Mouse (Mus musculus): Measurements from ENCODE around the gene Rab36.

The Rab36 gene

DNA sequence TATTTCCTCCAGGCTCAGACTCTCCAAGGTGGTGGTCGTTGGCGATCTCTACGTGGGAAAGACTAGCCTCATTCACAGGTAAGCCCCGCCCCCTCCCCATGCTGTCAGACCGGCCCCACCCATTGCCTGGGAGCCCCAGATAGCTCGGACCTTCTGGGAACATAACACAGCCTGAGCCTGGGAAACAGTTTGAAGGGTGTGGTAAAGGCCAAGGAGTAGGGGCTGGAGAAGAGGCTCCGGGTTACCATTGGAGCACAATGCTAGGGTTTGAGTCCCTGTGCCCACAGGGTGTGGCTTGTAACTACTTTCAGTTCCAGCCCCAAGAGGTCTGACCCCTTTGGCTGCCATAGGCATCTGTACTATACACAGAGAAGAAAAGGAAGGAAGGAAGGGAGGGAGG is 7.6 kb downstream of the Rab36 start:
- no peak for DNase-seq (ENCODE audit: low spot score in 2 of 2)

DNA sequence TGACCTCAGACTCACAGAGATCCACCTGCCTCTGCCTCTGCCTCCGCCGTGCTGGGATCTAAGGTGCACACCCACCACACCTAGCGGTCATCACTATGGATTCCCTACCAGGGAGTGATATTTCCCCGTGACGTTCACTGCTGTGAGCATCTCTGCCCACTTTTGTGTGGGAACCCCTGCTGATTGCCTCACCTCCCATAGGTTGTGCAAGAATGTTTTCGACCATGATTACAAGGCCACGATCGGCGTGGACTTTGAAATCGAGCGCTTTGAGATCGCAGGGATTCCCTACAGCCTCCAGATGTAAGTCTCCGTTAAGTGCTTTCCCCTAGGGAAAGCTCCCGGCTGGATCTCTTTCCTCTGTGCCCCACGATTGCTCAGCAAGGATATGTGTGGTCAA is 9.0 kb downstream of the Rab36 start:
- no peak for DNase-seq (ENCODE audit: low spot score in 2 of 2)

- DNase-seq (ENCODE audit: low spot score in 2 of 2): no peak
Measured at GRCm38 (mm10) chr10:75048711-75049110, 11.9 kb downstream of the Rab36 start.

DNA sequence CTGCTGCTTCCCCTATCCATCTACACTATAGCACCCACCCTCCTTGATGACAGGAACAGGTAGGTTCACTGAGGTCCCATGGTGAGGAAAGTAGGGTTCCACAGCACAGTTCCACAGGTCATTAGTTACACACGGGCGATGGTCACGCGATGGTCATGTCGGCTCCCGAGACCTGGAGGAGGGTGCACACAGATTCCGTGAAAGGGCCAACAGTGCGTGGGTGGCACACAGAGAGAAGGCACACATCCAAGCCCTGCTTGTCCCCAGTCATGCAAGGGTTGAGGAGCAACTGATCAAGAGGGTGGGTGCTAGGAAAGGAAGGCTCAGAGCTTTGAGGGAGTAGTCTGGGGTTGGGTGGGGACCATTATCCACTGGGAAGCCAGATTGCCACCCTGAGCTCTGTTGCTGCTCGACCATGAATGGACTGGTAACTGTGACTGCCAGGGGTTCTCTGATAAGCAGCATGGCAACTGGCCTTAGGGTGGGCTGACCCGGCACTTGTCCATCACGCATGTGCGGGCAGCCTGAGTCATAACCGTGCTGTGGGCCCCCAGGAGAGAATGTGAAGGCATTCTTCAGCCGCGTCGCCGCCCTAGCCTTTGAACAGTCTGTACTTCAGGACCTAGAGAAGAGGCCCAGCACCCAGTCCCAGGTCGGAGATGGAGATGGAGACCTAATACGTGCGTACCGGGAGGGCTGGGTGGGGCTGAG is 14.7 kb downstream of the Rab36 start:
- no peak for DNase-seq (ENCODE audit: low spot score in 2 of 2)

DNA sequence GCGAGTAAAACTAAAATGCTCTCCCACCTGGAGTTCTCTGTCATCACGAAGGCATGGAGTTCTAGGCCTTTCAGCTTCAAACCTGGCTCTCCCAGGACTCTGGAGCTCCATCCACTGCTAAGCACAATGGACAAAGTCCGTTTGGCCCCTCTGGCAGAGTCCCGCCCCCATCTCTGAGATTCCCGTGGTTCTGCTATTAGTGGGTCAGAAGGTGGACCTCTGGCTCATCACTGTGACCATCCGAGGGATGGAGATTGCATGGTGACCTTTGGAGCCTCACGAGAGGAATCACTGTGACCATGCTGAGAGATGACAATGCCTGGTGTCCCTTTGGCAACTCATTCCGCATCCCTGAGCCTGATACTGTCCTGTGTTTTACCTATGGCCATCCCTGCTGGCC is 16.0 kb downstream of the Rab36 start:
- DNase-seq (ENCODE audit: low spot score in 2 of 2): no peak

DNA sequence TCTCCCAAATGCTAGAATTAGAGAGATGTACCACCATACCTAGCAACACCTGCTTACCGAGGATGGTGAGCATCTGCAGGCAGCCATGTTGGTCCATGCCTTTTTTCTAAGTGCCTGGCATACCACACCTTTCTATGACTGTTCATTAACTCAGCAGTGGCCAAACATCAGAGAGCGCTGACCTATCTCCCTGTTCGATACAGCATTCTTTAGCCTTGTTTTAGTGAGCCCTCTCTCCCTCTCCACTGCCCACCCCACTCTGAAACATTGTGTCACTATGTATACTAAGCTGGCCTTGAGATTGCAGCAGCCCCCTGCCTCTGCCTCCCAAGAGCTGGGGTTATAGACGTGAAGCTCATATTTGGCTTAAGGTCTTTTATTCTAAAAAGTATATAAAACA is 16.8 kb downstream of the Rab36 start:
- no peak for DNase-seq (ENCODE audit: low spot score in 2 of 2)

GRCm38 (mm10) chr10:75054125-75054524 is 17.3 kb downstream of the Rab36 start:
- DNase-seq (ENCODE audit: low spot score in 2 of 2): no peak

- no peak for DNase-seq (ENCODE audit: low spot score in 2 of 2)
Measured at GRCm38 (mm10) chr10:75055672-75056071, 18.8 kb downstream of the Rab36 start.

DNA sequence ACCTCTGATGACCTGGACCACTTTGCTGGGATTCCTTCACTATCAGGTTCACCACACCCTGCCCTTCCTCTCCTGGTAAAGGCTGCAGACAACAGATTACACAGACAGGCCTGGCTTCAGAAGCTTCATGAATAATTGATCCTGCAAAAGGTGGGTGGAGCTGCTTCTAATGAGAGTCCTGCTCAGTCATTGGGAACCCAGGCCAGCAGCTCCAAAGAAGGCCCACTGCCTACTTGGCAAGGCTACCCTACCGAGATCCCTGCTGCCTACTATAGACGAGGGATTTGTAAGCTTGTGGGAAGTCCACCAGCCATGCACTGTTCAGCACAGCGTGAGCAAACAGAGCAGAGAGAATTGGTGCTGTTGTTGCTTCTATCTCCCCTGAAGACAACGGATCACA is 19.4 kb downstream of the Rab36 start:
- no peak for DNase-seq (ENCODE audit: low spot score in 2 of 2)

GRCm38 (mm10) chr10:75058336-75058735 is 21.5 kb downstream of the Rab36 start:
- no peak for DNase-seq (ENCODE audit: low spot score in 2 of 2)

DNA sequence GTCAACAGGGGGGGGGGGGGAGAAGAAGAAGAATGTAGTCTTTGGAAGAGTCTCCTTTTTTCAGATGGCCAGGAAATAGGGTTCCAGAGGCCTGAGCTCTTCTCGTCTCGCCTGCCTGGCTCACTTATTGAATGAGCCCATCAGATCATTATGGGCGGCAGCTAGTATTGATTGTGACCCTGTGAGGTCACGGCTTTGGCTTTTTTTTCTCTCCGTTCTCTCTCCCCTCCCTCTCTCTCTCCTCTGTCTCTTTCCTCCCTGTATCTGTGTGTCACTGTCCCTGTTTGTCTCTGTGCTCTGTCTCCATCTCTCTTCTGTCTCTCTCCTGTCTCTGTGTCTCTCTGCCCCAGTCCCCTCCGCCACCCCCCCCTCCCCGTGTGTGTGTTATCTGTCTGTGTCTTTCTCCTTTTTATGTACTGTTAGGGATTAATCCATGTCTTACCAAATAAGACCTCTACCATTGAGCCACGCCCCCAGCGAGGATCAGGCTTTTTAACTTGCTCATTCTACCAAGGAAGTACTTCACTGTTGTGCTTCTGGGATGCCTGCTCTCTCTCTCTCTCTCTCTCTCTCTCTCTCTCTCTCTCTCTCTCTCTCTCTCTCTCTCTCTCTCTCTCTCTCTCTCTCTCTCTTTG is 22.0 kb downstream of the Rab36 start:
- no peak for DNase-seq (ENCODE audit: low spot score in 2 of 2)

DNA sequence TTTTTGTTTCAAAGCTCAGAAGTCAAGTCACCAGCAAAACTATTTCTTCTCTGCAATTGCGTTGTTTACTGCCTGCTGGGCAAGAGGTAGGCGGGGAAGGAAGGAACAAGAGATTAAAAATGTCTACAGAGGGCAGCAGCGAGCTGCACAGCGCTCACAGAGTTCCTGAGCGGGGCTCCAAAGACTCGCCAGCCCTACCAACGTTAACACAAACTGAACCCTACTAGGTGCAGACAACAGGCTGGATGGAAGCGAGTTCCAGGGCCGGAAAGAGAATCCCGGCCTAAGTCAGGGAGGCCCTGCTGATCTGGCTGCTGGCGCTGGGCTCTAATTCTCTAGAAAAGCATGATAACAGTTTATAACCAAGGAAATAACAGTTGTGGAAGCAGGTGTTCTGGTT is 22.5 kb downstream of the Rab36 start:
- peak; percentile 61 to 75 for DNase-seq (ENCODE audit: low spot score in 2 of 2)

GRCm38 (mm10) chr10:75060217-75060842 is 23.5 kb downstream of the Rab36 start, which contains the start of gene Bcr:
TSS of gene Bcr (plus strand) at chr10:75060592.
- peak; percentile 55 to 67 for DNase-seq (ENCODE audit: low spot score in 2 of 2)

- DNase-seq (ENCODE audit: low spot score in 2 of 2): peak; percentile 22 to 25
Measured at GRCm38 (mm10) chr10:75060843-75061235, 24.0 kb downstream of the Rab36 start.

GRCm38 (mm10) chr10:75061341-75062188 is 24.7 kb downstream of the Rab36 start:
- DNase-seq (ENCODE audit: low spot score in 2 of 2): peak in 1 of 2 experiments; percentile 25

- DNase-seq (ENCODE audit: low spot score in 2 of 2): no peak
Measured at GRCm38 (mm10) chr10:75062189-75062561, 25.3 kb downstream of the Rab36 start.

DNA sequence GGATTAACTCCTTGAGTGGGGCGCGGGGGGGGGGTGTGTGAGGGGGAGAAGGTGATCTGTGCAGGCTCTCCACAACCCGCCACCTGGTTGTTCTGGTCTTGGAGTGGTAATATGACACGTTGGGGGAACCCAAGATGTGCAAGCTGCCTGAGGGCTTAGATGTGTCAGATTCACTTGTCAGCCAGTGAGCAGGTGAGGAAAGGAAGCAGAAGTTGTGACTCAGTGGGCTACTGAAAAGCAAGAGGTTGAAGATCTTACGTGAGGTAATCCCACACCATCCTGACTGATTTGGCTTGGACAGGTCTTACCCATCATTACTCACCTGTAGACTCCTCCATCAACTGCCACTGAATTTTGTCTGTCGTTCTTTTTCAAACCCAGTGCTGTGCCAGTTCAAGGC is 25.8 kb downstream of the Rab36 start:
- no peak for DNase-seq (ENCODE audit: low spot score in 2 of 2)

DNA sequence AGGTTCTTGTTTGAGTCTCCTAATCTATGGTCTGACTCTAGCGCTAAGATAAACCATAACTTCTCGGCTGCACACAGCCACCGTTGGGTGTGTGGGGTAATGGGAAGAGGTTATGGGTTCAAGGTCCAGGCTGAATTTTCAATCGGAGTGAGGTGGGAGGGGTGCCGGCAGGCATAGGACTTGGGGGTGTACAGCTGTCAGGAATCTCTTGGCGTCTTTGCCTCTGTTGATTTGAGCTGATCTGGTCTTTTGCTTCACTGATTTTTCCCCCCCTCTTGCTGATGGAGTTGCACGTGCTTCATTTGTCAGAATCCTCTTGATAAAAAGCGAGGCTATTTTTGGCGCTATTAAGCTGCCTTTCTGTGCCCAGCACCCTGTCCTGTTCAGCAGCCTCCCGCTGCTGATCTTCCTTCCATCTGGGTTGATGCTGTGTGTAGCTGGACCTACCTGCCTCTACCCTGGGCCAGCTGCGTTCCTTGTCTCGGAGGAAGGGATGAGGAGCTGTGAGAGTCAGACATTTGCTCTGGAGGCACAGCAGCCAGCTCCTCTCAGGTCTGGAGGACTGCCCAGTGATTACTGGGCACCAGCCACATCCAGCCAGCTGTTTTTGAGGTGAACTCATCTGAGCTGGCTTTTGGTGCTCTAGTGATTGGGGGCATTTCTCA is 26.6 kb downstream of the Rab36 start:
- no peak for DNase-seq (ENCODE audit: low spot score in 2 of 2)

GRCm38 (mm10) chr10:75065691-75066090 is 28.8 kb downstream of the Rab36 start:
- DNase-seq (ENCODE audit: low spot score in 2 of 2): no peak

DNA sequence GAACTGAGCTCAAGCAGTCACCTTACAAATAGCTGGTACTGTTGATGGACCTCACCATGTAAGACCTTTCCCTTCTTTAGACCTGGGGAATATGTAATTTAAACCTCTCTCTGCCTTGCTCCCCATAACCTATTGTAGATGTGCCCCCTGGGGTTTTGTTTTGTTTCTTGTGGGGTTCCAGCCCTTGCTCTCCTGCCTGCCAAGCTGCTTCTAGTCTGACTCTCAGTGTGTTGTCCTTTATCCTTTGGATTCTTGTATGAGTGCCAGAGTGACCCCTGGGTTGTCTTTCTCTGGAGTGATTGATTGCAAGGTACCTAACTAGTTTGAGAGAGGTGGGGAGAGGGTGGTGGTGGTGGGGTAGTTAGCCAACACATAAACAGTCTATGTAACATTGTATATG is 30.6 kb downstream of the Rab36 start:
- DNase-seq (ENCODE audit: low spot score in 2 of 2): no peak

DNA sequence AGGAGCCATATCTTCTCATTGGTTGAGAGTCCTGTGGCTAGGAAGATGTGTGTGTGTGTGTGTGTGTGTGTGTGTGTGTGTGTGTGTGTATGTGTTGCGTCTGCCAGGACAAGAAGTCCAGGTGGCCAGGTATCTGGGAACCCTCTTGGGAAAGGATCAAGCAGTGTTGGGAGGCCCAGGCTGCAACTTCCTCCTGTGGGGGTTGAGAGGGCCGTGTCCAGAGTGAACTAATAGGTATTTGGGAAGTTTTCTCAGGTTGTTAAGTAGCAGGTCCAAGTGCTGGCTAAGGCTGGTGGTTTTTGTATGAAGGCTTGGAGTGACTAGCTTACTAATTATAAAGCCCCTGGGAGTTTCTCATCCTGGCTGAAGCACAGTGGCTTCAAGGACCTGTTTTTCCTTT is 31.2 kb downstream of the Rab36 start:
- DNase-seq (ENCODE audit: low spot score in 2 of 2): no peak
